ENCODE assay signal across 26 mouse cellular contexts in the genomic region with DNA sequence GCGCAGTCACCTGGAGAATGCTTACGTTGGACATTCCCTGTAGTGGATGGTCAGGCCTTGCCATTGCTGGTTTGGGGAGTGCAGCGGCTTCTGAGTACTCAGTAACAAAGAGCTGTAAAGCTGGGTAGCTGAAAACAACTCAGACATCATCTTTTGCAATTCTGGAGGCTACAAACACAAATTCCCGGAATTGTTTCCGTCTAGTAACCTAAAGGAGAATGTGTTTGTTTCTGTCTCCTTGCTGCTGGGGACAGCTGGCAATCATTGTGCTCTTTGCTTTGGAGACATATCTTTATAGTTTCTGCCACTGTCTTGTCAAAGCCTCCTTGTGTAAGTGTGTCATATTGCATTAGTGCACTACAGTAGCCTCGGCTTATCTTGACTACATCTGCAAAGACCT. TPM values are rescaled to one million over a fixed set of nuclear protein-coding genes. Genes with fewer than 3 reads are reported as not detected.
DNase-seq lines count a peak whose midpoint lies in the region; ATAC-seq and TF ChIP-seq lines count a peak whose summit lies in the region.
"Had no signal": no experiment of that assay in that cellular context is flagged by ENCODE, and none has a peak within 500 bp of the region (broad histone marks: within the 10 kb centered on the region; RNA-seq: fewer than 3 reads in every experiment).

No protein-coding gene starts in this region.

- no peak overlapping the region for H3K9ac ChIP-seq in lung, embryonic 14.5 days
- H3K9ac ChIP-seq: forebrain, postnatal 0 days; heart, embryonic 12.5 days; heart, embryonic 15.5 days; hindbrain, embryonic 14.5 days had no signal

- no peak for TF ChIP-seq POLR2A in embryonic fibroblast, embryonic 13.5 days (IDR thresholded peaks at IDR 0.05; ENCODE audit: low read depth, low read length)

- H3K27ac ChIP-seq in heart, embryonic 10.5 days = 0 out of 2 replicates have a peak overlapping the region, but pooled peaks have one; percentile 16
- H3K27ac ChIP-seq in lung, embryonic 14.5 days (ENCODE audit: low read depth) = no peak overlapping the region
- H3K27ac ChIP-seq in embryonic fibroblast, embryonic 13.5 days (ENCODE audit: insufficient read depth, low read length) = peak overlapping the region; percentile 72
- H3K27ac ChIP-seq: gastrocnemius, adult 2 months; heart, adult 2 months; heart, embryonic 15.5 days; hindbrain, embryonic 14.5 days; hindbrain, postnatal 0 days had no signal

- H3K4me1 ChIP-seq in heart, embryonic 10.5 days = peaks cover 17% of the 10 kb centered on the region
- H3K4me1 ChIP-seq in lung, embryonic 14.5 days (ENCODE audit: insufficient read depth) = peaks cover 11% of the 10 kb centered on the region
- H3K4me1 ChIP-seq in embryonic fibroblast, embryonic 13.5 days (ENCODE audit: control insufficient read depth, insufficient read depth, low read length) = peaks cover 6% of the 10 kb centered on the region

- TF ChIP-seq CTCF in lung, embryonic 14.5 days (IDR thresholded peaks at IDR 0.05; ENCODE audit: low read depth) = no peak
- TF ChIP-seq CTCF in embryonic fibroblast, embryonic 13.5 days (IDR thresholded peaks at IDR 0.05; ENCODE audit: borderline replicate concordance, insufficient read depth, low read length) = no peak

- no peak for ATAC-seq in lung, embryonic 14.5 days (ENCODE audit: insufficient read depth)
- ATAC-seq: activated CD4-positive, CD25-positive, alpha-beta regulatory T cell, adult 4 months; CD4-positive, CD25-positive, alpha-beta regulatory T cell, adult 4 months; hindbrain, postnatal 0 days; inflammation-experienced regulatory T-cells, adult 6 months had no signal

- WGBS in heart, embryonic 10.5 days = 67% methylated on average over 6 of the region's 6 CpGs
- WGBS in lung, embryonic 14.5 days = 62% methylated on average over 6 of the region's 6 CpGs

- H3K27me3 ChIP-seq in heart, embryonic 10.5 days (ENCODE audit: insufficient read depth, poor library complexity, severe bottlenecking) = no peaks in the 10 kb centered on the region
- no peaks in the 10 kb centered on the region for H3K27me3 ChIP-seq in lung, embryonic 14.5 days (ENCODE audit: insufficient read depth, low read length)
- H3K27me3 ChIP-seq: heart, embryonic 12.5 days; heart, embryonic 15.5 days had no signal

- no peaks in the 10 kb centered on the region for H3K36me3 ChIP-seq in heart, embryonic 10.5 days
- no peaks in the 10 kb centered on the region for H3K36me3 ChIP-seq in lung, embryonic 14.5 days (ENCODE audit: insufficient read depth)
- H3K36me3 ChIP-seq: heart, embryonic 12.5 days; heart, embryonic 15.5 days had no signal

- H3K4me2 ChIP-seq in lung, embryonic 14.5 days = no peak overlapping the region

- DNase-seq in heart, embryonic 10.5 days (ENCODE audit: low spot score) = no peak
- DNase-seq in heart, adult 8-10 months (ENCODE audit: low spot score) = no peak
- DNase-seq in lung, embryonic 14.5 days = peak; percentile 27
- no peak for DNase-seq in lung, postnatal 4 days
- peak; percentile 38 for DNase-seq in 3T3-L1 (ENCODE audit: low read depth, low spot score)
- DNase-seq in urinary bladder, postnatal 10 days (ENCODE audit: low spot score) = no peak
- DNase-seq in layer of hippocampus, adult 11-12 months (ENCODE audit: low spot score) = no peak
- DNase-seq: adrenal gland, adult 8-10 months; adrenal gland, postnatal 36 days; cerebellum, adult 18-20 months; cerebellum, adult 9-10 months; cerebellum, postnatal 14 days; forebrain, postnatal 0 days; gastrocnemius, adult 2 months; gastrocnemius, postnatal 14 days; heart, adult 2 months; heart, postnatal 14 days; heart, postnatal 4 days had no signal

- no peak overlapping the region for H3K4me3 ChIP-seq in heart, embryonic 10.5 days
- H3K4me3 ChIP-seq in lung, embryonic 14.5 days (ENCODE audit: low read depth, low read length) = no peak overlapping the region
- no peak overlapping the region for H3K4me3 ChIP-seq in embryonic fibroblast, embryonic 13.5 days (ENCODE audit: insufficient read depth, low read length)
- H3K4me3 ChIP-seq: heart, adult 2 months; heart, embryonic 12.5 days; heart, embryonic 15.5 days had no signal

- no peaks in the 10 kb centered on the region for H3K9me3 ChIP-seq in heart, embryonic 10.5 days
- H3K9me3 ChIP-seq in lung, embryonic 14.5 days (ENCODE audit: low read depth, low read length) = no peaks in the 10 kb centered on the region
- H3K9me3 ChIP-seq: heart, embryonic 12.5 days; heart, embryonic 15.5 days had no signal

RNA-seq across cellular contexts. Expression of a gene that starts 50.6 kb away (rescaled TPM):
- 10.5 and 10.7 TPM in 2 replicates for polyA plus RNA-seq in heart, embryonic 10.5 days (2016; fragmentation: Nextera tagmentation; extraction: Ambion mirVana)
- total RNA-seq in heart, adult 8-10 months (2022) = 10 to 100 TPM; 16.5 to 21.4 (median 18.4) TPM
- polyA plus RNA-seq in lung, embryonic 14.5 days (2014; fragmentation: Nextera tagmentation; extraction: Ambion mirVana) = 14.2 and 15.2 TPM in 2 replicates
- 16.6 and 28.9 TPM in 2 replicates for polyA plus RNA-seq in embryonic fibroblast, embryonic 13.5 days (2011; ENCODE audit: insufficient read length, low read depth, missing spikeins)

Comparison
In these comparisons a context has a peak if more than half of its experiments do, and no peak if none do; other contexts are left out.
1. DNase-seq: peak in lung, embryonic 14.5 days (single experiment) and 3T3-L1 (single experiment); none in heart, embryonic 10.5 days (single experiment), heart, adult 8-10 months (single experiment), lung, postnatal 4 days (0 of 2), urinary bladder, postnatal 10 days (single experiment) and layer of hippocampus, adult 11-12 months (single experiment).